Mouse (Mus musculus) mammary gland, adult 2 months (tissue): ENCODE results near the gene Kmo. TPM values are rescaled to one million over a fixed set of nuclear protein-coding genes. Genes with fewer than 3 reads are reported as not detected.

Experiments used
- polyA plus RNA-seq: library from polyadenylated mRNA; depleted of rRNA; stranded (reverse); fragments of >200 nt; gene quantifications from 2 replicates; pipeline ENCODE4 v1.2.3, GENCODE M21; 2012; ENCODE audit warnings: low replicate concordance; rRNA removed

The Kmo gene
- polyA plus RNA-seq, result 4.1 and 6.1 TPM in 2 replicates

DNA sequence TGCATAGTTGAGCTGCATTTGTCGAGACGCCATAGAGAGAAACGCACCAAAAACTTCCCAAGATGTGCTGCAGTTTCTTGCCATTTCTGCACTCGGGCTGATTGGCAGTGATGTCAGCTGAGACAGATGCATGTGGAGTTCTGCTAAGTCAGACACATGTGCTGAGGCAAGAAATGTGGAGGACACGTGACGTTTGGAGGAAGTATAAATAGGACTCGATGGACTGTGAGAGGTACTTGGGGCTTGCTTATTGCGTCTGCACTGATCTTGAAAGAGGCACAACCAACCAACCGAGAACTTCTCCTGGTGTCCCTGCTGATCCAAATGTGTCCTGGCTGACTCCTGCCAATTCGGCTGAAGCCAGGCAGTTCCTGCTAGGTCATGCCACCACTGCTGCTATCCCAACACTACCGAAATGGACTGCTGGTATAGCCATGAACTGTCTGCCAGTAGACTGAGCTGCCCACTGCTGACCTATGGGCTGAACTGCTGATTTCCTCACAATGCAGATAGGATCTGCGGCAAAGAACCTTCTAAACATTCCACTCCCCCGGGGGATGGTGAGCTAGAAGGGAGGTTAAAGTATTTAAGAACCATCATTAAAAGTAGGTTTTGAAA, at the start of gene Kmo:
Gene Kmo (plus strand): TSS at position 568 of the 618 bp plus-strand sequence.

DNA sequence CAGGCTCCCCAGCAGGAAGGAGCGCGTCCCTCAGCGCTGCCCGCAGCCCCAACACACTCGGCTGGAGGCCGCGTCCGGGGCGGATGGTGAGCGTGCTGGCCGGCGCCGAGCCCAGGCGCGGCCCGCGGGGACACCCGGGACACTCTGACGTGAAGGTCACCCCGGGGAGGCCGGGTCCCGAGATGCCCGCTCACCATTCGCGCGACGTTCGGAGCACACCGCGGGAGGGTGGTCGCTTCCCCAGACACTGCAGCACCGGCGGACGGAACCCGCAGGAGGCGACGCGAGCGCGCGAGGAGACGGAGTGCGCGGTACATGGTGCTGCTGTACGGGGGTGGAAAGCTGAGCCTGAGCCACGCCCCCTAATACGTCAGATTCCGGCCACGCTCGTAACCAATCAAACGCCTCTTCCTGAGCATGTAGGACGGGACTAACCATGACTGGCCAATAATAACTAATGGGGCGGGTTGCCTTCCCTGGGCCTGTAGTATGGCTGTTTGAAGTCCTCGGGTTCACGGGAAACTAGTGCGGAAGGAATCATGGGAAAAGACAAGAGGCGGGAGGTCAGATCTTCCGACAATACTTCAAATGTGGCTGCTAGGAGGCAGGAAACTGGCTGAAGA, 5.2 kb downstream of the Kmo start, which contains the start of gene Fh1:
Gene Fh1 (minus strand): TSS at position 379 of the 623 bp plus-strand sequence.

DNA sequence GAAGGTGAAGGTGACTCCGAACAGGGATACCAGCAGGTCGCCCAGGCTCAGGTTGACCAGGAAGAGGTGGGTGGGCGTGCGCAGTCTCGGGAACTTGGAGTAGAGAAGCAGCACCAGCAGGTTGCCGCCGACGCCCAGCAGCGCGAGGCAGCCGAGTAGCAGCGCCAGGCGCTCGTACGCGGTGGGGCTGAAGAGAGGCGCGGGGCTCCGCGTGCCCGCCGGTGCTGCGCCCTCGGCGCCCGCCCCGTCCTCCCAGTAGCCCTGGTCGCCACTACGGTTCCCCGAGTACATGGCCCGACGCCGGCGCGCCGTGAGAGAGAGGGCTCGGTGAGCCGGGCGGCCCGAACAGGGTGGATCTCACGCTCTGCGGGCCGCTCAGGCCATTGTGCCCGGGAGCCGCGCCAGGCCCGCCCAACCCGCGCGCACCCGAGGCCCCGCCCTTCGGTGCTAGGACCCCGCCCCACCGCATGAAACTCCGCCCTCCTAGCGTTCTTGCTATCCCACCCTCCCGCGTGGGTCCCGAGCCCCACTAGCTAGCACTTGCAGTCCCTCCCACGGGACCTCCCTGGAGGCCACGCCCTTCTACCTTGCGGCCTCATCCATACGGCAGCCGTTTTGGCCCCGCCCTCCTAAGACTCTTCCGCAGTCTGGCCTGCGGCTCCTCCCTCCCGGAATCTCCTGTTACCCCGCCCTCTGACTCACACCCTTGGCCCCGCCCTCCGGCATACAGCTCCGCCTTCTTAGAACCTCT, 72.2 kb downstream of the Kmo start, which contains the start of the genes Opn3 and Chml:
Gene Opn3 (minus strand): TSS at position 531 of the 751 bp plus-strand sequence.
Gene Chml (minus strand): TSS at position 656 of the 751 bp plus-strand sequence.

DNA sequence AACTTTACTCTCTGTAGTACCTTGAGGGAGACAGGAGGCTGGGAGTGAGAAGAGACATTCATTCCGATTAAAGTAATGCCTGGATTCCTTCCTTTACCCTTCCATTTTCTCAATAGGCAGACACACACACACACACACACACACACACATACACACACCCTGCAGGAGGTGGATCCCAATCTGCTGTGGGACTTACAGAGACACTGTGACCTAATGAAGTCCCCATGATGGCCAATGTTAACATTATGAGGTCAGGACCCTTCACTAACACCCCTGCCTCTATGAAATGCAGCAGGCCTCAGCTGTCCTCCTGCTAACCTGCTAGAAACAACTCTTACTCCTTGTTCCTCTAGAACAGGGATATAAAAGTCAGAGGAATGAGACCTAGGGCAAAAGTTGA, 78.1 kb downstream of the Kmo start, which contains the start of gene Wdr64:
Gene Wdr64 (plus strand): TSS at position 301 of the 400 bp plus-strand sequence.

Other genes with a start within 250 kb of the Kmo start
- gene Rgs7, start 127.9 kb upstream of the Kmo start, polyA plus RNA-seq, result 2.4 and 4.4 TPM in 2 replicates
- 26.9 and 122 TPM in 2 replicates for gene Fh1, start 5.3 kb downstream of the Kmo start, polyA plus RNA-seq
- gene Opn3, start 72.4 kb downstream of the Kmo start, polyA plus RNA-seq, result 16.2 and 22.8 TPM in 2 replicates
- gene Chml, start 72.5 kb downstream of the Kmo start, polyA plus RNA-seq, result 7.1 and 92.8 TPM in 2 replicates
- gene Wdr64, start 78.2 kb downstream of the Kmo start, polyA plus RNA-seq, result not detected in 2 replicates